Mouse (Mus musculus) kidney, adult 11 months (tissue): Measurements from ENCODE around the gene Mpg.

ENCODE experiments used
- DNase-seq: peaks from one replicate; pipeline ENCODE4 v3.0.0; 2022

The Mpg gene

DNA sequence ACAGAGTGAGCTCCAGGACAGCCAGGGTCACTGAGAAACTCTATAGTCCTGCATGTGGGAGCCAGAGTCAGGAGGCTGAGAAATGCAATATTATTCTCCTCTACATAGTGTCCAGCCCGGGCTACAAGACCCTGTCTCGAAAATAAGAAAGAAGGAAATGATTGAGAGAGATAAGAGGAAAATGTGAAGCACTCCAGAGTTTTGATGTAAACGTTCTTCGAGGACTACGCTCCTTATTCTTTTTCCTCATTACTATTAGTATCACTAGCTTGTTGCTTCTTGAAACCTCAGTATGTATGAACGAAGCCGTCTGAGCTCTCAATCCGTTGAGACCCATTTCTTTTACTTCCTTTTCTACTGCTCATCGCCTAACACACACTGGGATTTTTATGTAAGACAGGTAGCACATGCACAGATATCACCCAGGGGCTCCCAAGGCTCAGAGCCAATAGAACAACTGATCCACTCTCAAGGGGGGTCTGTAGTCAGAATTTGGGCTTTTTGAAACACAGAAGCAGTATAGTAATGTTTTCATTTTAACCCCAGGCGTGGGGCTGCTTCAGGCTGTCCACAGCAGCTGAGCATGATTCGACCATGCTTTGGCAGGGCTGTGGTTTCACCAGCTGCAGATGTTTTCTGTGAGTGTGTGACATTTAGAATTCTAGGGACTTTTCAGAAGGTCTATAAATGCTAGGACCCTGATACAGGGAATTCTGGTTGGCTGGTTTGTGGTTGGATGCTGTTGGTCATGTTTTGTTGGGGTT lies 24.2 kb upstream of the Mpg start:
- no peak for DNase-seq

DNA sequence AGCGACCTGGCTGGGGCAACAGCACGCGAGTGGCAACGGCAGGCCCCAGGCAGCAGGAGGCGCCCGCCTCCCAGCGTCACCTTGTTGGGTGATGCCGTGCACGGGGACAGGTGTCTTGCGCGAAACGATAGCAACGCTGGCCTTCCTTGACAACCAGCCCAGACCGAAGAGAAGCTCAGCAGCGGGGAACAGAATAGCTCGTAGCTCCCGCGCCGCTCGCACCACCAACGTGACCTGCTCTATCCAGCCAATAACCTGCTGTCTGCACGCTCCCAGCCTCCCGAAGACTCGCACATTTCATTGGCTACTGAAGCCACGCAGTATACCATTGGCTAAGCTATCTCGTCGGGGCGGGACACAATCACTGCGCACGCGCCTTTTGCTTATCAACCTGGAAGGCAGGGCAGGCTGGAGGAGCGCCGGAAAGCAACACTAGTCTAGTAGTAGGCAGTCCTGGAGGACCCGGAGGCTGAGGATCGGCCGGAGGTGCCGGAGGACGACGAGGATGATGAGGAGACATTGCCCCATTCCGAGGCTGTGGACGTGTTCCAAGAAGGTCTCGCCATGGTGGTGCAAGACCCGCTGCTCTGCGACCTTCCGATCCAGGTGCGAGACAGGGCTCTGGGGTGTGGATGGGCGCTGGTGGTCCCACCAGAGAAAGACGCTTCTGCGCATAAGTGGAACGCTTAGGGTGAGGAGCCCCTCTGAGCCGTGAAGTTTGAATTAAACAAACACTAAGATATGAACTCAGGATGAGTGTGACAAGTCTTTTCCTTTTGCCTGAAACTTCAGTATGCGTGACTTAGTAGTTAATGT lies 21.0 kb upstream of the Mpg start, which contains the start of gene Snrnp25:
Gene Snrnp25, plus strand, starts transcription at position 358 of the 816 bp plus-strand sequence.
- DNase-seq = peak; percentile 98

GRCm38 (mm10) chr11:32210623-32211022 lies 15.7 kb upstream of the Mpg start:
- DNase-seq = no peak

GRCm38 (mm10) chr11:32215372-32216162 lies 10.7 kb upstream of the Mpg start:
- no peak for DNase-seq

DNA sequence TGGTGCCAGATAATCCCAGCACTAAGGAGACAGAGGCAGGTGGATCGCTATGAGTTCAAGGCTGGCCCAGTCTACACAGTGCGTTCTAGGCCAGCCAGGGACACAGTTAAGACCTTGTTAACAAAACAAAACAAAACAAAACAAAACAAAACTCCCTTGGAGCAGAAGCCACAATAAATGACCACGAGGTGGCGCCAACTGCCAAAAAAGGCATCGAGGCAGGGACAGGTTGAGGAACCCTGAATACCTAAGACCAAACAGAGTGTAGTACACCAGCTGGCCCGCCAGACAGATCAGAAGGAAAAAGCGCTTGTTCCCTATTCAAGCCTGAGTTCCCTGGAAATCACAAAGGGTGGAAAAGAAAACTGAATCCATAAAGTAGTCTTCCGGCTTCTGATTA lies 9.5 kb upstream of the Mpg start:
- peak; percentile 58 for DNase-seq

GRCm38 (mm10) chr11:32218501-32219050 lies 7.7 kb upstream of the Mpg start:
- DNase-seq = no peak

DNA sequence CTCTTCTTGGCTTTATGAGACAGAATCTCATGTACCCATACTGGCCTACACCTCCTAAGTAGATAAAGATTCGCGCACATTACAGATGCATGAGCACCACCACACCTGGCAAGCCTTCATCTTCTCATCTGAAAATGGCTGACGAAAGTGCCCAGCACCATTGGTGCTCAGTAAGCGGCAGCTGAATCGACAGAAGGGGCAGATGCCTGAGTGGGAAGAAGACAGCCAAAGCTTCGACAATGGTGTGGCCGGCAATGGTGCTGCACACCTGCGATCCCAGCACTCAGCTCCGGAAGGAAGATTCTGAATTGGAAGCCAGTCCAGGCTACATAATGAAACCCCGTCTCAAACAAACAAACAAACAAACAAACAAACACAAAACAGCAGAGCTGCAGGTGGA lies 7.0 kb upstream of the Mpg start:
- no peak for DNase-seq

GRCm38 (mm10) chr11:32220607-32221224 lies 5.6 kb upstream of the Mpg start:
- peak; percentile 94 for DNase-seq

DNA sequence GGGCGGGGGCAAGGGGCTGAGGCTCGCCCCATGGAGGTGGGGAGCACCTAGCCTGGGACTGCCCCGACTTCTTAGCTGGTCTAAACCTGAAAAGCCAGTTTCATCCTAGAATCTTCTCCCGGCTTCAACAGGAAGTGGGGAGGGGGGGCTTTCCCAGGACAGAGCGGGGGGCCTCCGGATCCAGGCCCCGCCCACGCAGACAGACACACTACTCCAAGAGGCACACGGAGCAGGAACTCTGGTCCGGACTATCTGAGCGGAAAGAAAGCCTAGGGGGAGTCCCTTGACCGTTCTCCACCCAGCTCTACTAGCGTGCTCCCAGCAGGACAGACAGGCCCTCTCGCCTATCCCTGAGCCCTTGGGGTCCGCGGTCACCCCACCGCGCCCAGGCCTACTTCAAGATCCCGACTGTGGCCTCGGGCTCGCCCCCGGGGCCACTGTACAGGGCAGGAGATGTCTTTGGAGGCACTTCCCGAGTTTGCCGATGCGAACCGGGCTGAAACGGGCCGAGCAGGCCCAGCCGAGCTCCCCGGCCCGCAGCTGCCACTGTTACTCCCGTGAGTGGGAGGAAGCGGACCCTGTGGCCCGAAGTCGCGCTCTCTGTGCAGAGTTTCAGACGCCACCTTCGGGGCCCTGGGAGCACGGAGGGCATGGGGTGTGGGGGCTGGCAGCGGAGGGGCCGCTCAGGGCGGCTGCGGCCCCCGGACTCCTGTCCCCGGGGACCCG lies 4.9 kb upstream of the Mpg start:
- DNase-seq = no peak

DNA sequence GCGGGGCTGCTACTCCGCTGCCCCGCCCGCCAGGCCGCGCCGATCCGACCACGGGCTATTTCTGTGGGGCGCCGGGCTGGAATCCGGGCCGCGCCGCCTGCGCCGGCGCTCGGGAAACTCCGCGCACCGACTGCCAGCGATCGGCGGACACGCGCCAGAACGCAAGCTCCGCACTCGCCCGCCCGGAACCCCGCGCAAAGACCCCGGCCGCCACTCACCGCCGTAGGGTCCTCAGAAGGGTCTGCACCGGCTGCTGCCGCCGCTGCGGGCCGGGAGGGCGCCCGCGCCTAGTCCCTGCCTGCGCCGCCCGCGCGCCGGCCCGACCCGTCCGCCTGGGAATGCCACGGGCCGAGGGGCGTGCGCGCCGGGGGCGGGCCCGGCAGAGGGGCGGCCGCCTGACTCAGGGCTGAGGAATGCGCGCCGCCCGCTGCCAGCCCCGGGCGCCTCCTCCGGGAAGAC lies 4.3 kb upstream of the Mpg start, which contains the start of gene Rhbdf1:
Gene Rhbdf1, minus strand, starts transcription at position 350 of the 459 bp plus-strand sequence.
- peak; percentile 56 for DNase-seq

- DNase-seq = peak; percentile 60
These were observed 3.6 kb upstream of the Mpg start for GRCm38 (mm10) chr11:32222570-32223194.

DNA sequence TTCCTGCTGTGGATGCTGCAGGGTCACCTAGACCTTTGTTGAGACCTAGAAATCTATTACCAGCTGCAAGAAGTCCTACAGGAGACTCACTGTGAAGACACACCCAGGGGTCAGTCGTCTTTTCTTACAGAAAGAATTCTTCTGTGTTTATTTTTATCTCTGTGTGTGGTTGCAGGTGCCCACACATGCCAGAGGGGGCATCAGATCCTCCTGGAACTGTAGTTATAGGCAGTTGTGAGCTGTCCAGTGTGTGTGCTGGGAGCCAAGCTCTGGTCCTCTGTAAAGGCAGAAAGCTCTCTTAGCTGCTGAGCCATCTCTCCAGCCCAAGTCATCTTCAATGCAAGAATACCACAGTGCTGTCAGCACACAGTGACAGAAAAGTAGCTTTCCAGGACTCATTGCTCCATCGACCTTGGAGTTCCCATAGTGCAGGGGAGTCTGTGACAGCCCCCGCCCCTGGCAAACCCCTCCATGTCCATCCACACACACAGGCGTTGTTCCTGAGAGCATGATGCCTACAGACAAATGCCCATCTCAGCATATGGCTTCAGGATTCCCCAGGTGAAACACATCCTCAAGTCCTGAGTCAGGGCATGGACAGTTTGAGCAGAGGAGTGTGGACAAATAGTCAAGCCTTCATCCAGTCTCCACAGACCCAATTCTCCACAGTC lies 2.9 kb upstream of the Mpg start:
- no peak for DNase-seq

GRCm38 (mm10) chr11:32224468-32225139 lies 1.7 kb upstream of the Mpg start:
- peak; percentile 80 for DNase-seq

- no peak for DNase-seq
These were observed 842 bp upstream of the Mpg start for GRCm38 (mm10) chr11:32225222-32226104.

GRCm38 (mm10) chr11:32227041-32227440 lies 736 bp downstream of the Mpg start:
- DNase-seq = no peak

DNA sequence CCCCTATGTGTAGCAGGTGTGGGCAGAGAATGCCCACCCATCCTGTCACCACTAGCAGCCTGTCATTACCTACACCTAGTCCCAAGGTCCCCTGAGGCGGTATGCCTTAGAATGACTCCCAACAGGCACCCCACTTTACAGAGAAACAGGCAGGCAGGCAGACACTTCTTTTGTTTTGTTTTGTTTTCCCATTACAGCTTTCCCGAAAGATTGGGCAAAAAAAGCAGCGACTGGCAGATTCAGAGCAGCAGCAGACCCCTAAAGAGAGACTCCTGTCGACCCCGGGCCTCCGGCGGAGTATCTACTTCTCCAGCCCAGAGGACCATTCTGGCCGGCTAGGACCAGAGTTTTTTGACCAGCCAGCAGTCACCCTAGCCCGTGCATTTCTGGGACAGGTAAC lies 1.2 kb downstream of the Mpg start:
- DNase-seq = no peak

DNA sequence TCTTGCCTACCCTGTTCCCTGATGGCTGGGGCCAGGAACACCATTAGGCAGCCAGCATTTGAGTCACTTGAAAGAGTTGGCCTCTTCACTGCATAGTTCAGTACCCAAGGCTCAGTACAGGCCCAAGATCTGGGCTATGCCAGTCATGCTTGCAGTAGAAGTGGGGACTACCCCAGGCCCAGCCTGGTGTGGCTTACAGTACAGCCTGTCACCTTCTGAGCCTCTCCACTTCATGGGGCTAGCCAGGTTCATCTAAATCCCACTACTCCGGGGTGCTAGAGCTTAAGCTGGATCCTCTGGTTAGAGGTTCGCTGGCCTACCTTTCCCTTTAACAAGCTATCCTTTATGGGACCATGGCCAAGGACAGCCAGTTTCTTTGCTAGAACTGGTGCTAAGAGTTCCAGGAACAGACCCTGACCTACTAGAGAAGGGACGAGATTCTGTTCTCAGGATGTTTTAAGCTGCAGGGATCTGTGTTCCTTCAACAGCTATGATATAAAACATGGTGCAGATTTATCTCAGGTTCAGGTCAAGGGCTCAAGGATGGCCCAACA lies 2.1 kb downstream of the Mpg start:
- no peak for DNase-seq

- DNase-seq = no peak
These were observed 3.9 kb downstream of the Mpg start for GRCm38 (mm10) chr11:32230220-32230619.

DNA sequence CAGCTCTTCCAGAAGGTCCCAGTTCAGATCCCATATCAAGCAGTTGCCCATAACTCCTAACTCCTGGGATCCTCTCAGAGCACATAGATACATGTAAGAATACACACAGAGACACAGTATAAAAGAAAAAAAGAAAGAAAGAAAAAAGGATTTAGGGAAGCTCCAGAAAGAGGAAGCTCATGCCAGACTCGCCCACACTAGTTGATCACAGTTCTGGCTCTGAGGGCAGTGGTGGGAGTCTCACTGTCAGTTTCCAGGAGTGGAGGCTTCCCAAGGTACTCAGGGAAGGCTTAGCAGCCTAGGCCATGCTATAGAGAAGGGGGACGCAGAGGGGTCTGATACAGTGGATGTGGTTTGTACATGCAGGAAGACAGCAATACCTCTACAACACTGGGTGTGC lies 4.8 kb downstream of the Mpg start:
- DNase-seq = no peak
